Mouse (Mus musculus): ENCODE measurements at regions not wholly inside any gene's neighbourhood (a gene's known extent, or its start where the extent isn't known, plus 50 kb on each side); places are given as distances from the start of the nearest gene placed in this dataset.

- DNase-seq (ENCODE audit: low spot score in 2 of 2), result no peak
Observed at GRCm38 (mm10) chr6:136229791-136230190, 56.5 kb upstream of the Grin2b start.

GRCm38 (mm10) chr6:136235473-136235872, 62.2 kb upstream of the Grin2b start:
- DNase-seq (ENCODE audit: low spot score in 2 of 2), result peak in 1 of 2 experiments; percentile 55

- no peak for DNase-seq (ENCODE audit: low spot score in 2 of 2)
Observed at GRCm38 (mm10) chr6:136238989-136239388, 65.7 kb upstream of the Grin2b start.

GRCm38 (mm10) chr6:136239416-136239815, 66.1 kb upstream of the Grin2b start:
- DNase-seq (ENCODE audit: low spot score in 2 of 2), result no peak

DNA sequence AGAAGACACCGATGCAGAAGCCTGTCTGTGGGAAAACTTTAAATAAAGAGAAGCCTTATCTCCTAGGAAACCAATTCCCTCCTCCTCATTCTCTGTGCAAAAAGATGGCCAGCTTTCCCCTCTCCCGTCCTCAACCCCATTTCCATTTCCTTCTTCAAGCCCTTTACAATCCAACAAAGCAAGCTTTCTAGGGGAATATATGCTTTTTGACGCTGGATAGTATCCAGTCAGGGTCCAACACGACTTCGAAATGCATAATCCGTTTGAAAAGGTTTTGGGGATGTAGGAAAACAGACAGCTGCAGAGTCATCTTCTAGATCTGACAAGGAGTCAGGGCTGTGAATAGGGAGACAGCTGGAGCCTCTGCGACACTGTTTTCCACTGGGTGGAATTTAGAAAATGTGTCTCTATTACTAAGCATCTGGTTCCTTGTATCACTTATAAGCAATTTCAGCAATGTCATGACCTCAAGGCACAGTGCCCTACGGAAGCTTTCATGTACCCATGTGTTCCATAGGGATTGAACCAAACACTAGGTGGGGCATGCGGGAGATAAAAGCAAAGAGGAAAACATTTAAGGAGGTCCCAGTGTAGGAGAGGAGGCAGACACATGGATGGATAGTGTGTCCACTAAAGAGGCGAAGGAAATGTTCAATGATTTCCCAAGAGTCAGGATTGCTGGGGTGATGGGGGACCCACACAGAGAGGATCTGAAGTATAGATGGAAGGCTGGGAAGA, 68.4 kb upstream of the Grin2b start:
- peak in 1 of 2 experiments; percentile 67 for DNase-seq (ENCODE audit: low spot score in 2 of 2)

- no peak for DNase-seq (ENCODE audit: low spot score in 2 of 2)
Observed at GRCm38 (mm10) chr6:136244895-136245294, 71.6 kb upstream of the Grin2b start.

DNA sequence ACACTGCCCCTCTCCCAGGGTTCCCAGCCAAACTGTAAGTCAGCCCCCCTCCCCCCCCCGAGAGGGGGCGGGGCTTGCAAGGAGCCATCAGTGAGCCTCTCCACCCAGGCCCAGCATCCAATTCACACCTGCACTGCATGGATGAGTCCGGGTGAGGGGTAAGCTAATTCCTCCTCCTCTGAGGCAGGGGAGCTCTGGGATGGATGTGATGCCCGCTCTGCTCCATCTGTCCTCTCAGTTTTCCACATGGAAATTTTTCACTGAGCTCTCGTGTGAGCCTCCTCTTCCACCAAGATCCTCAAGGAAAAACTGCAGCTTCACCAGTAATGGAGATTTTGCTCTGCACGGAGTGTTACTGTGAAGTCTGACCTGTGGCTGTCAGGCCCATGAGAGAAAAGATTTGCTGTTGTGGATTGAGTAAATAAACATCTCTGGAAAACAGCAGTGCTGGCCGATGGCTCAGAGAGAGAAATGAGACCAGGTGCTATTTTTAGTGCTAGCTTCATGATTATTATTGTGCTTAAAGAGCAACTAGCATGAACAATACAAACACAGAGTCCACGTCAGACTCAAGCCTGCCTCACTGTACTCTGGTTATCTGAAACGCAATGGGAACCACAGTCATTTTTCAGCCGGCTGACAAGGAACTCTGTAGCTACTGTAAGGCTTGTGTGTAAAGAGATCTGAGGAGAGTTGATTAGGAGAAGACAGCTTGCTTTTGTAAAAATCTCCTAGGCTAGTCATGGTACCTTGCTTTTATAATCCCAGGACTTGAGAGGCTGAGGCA, 71.4 kb upstream of the Gm8994 start:
- DNase-seq (ENCODE audit: low spot score in 2 of 2), result no peak

DNA sequence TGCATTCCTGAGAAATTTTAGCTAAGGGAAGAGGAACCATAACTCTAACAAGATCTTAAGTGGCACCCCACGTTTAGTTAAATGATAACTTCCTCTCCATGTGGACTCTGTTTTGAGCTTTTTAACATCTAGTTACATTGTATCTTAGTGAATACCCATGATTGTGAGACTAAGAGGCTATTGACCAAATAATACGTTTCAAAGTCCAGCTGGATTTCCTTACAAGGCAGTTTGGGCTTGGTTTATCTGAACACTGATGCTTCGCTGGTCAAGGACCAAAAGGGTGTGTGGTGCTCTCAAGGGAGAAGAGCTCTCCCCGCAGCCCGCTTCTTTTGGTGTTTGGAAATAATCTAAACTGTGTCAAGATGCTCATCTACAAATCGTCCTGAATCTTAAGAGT, 51.6 kb upstream of the Gm8994 start:
- DNase-seq (ENCODE audit: low spot score in 2 of 2), result no peak

- DNase-seq (ENCODE audit: low spot score in 2 of 2), result no peak
Observed at GRCm38 (mm10) chr6:136276771-136277170, 50.6 kb upstream of the Gm8994 start.

Data from left cerebral cortex, adult 9 months (tissue).